Mouse (Mus musculus) 3T3-L1 (cell line): ENCODE data around the gene Il20rb.
A peak's percentile ranks its signal among the peaks of the same experiment; 100 is the strongest.

Experiments used
- DNase-seq: peaks from one replicate; pipeline ENCODE4 v3.0.0-alpha.2; 2015; ENCODE audit warnings: low read depth, low spot score

The Il20rb gene

DNA sequence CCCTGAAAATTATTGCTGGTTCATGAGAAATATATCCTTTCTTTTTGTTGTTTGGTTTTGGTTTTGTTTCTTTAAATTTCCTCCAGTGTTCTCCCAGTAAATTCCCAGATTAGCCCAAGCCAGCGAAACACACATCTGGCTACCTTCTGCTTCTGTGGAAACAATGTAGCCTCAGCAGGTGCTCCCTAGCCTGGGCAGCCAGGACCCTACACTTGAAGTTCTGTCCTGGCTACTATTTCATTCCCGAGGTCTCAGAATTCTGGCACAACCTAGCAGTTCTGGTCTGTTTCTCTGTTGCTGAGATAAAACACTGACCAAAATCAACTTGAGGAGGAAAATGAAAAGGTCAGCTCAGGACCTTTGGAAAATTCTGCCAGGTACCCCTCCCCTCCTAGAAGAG is 55.2 kb downstream of the Il20rb start:
- no peak for DNase-seq

DNA sequence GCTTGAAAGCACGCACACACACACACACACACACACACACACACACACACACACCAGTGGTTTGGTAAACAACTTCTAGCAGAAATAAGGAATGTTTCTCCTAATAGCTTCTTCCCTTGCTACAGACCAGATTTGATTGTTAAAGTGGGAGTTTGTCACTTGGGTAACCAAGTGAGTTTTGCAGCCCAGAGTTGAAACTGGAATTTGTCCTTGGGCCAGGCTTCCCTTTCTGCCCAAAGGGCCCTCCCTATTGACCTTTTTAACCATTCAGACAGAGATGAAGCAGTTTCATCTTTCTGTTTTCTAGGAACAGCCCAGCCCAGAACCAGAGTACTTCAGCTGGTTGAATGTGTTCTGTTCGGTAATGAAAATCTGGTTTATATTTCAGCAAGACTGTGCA is 55.7 kb downstream of the Il20rb start:
- no peak for DNase-seq

DNA sequence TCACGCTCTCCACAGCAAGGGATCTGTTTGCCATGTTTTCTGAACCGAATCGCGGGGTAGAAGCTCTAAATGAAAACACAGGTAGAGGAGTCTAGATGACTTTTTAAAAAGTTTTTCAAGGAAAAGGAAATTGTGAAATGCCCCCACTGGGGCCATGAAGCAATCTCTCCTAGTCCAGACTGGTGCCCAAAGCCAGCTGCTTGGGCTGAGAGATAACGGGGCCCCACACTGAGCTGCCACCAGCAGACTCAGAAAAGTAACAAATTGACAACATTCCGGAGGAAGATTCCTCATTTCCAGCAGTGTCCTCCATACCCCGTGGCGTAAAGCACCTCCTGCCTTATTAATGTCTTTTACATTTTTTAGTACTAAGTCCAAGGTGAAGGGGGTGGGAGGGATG is 66.9 kb downstream of the Il20rb start:
- DNase-seq = no peak

DNA sequence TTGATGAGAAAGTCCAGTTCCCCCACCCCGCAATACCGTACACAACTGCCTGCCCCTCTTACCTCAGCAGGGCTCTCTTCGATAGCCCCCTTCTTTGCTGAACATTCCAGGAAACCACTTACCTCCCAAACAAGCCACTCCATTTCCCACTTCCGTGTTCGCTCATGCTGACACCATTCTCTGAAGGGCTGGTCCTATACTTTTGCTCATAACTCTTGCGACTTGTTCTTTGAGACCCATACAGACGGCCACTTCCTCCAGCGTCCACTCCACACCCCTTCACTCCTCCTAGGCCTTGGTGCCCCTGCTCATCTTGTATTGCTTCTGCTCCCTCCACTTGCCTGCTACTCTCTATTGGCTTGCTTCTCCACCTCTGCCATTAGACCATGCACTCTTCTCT is 67.5 kb downstream of the Il20rb start:
- DNase-seq = no peak

DNA sequence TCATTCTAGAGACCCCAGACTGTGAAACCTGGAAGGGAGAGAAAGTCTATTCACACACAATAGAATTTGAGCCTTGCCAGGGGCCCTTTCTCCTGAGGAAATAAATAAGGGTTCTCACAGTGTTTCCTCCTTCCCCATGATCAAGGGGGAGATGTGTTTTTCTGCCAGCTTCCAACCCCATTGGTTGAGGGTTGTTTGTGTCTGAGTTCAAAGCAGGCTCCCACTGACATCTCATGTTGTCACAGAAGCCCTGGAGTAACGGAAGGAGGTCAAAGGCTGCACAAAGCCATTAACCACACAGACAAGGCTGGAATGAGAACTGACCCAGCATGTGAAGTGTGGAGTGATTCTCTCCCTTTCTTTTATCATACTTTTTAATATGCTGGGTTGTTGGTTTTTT is 69.8 kb downstream of the Il20rb start:
- no peak for DNase-seq

DNA sequence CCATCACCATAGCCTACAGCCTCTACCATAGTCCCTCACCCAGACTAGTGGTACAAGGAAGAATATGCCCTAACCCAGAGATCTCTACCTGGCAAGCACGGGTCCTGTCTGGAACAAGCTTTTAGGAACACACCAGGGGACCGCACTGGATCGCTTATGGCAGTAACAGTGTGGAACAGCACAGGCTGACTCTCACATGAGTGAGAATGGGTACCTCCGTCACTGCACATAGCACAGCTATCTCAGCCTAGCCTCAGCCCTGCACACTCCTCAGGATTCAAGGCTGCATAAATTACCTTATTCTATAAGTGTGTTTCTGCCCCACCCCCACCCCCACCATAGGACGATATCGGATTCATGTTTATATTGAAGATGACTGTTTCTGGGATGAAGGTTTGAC is 70.3 kb downstream of the Il20rb start:
- DNase-seq = no peak

DNA sequence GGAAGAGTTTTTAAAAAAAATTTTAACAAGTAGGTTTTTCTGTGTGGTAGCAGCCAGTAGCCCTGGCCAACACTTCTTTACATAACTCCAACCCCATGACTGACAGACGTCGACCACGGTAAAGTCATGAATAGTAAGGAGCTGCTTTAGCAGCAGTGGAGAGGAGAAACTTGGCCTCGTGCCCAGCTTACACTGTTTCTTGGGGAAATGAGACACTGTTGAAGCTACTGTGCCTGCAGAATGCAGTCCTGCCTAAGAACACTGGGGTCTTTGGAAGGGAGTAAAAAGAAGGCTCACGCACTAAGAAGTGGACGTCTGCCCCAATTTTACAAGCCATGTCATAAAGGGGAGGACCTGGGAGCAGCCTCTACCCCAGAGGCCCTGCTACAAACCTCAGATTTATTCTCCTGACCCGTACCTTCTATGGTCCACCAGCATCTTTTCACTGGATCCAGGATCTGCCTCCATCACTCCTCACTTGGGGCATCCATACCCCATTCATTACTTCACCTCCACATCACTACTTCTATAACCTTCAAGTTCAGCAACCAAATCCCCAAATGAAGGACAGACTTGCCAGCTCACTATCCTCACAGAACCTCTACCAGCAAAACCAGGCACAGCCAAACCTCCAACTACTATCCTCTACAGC is 71.1 kb downstream of the Il20rb start:
- DNase-seq = peak; percentile 17
